Mouse (Mus musculus) embryonic facial prominence, embryonic 12.5 days (tissue): ENCODE data around the gene Majin. TPM values are rescaled to one million over a fixed set of nuclear protein-coding genes. Genes with fewer than 3 reads are reported as not detected.

ENCODE experiments used
- ATAC-seq: fragments of 200-750 bp; cut with Nextera tagmentation; 2 replicates; pipeline ENCODE4 v1.8.0; 2017; ENCODE audit not compliant: insufficient number of reproducible peaks, insufficient read depth, low FRiP score, low TSS enrichment
- H3K27ac ChIP-seq: fragments of 300-500 bp; sonication (generic); 2 replicates; pipeline ENCODE4 v1.5.1; 2016; ENCODE audit warnings: mild to moderate bottlenecking
- H3K27me3 ChIP-seq: fragments of 300-500 bp; sonication (generic); 2 replicates; pipeline ENCODE4 v1.6.1; 2016; ENCODE audit warnings: mild to moderate bottlenecking, moderate library complexity
- H3K36me3 ChIP-seq: fragments of 300-500 bp; sonication (generic); 2 replicates; pipeline ENCODE4 v1.6.1; 2016; ENCODE audit warnings: mild to moderate bottlenecking
- H3K4me1 ChIP-seq: fragments of 300-500 bp; sonication (generic); 2 replicates; pipeline ENCODE4 v1.6.1; 2016
- H3K4me2 ChIP-seq: fragments of 300-500 bp; sonication (generic); replicated peaks from 2 replicates; pipeline ENCODE4 v1.6.1; 2016; ENCODE audit warnings: mild to moderate bottlenecking, moderate library complexity
- H3K4me3 ChIP-seq: fragments of 300-500 bp; sonication (generic); 2 replicates; pipeline ENCODE4 v1.5.1; 2016; ENCODE audit warnings: mild to moderate bottlenecking
- H3K9ac ChIP-seq: fragments of 300-500 bp; sonication (generic); 2 replicates; pipeline ENCODE4 v1.6.1; 2016; ENCODE audit warnings: mild to moderate bottlenecking, moderate library complexity
- H3K9me3 ChIP-seq: fragments of 300-500 bp; sonication (generic); 2 replicates; pipeline ENCODE4 v1.6.1; 2016; ENCODE audit warnings: mild to moderate bottlenecking, moderate library complexity
- WGBS: fragments of 180-500 bp; shearing (Covaris S2); methylation state at CpG from one replicate; pipeline ENCODE4 v1.1.7; 2016; 5-methylcytosine and 5-hydroxymethylcytosine counted together
- polyA plus RNA-seq: library from polyadenylated mRNA; unstranded; fragments of >200 nt; fragmentation: Nextera tagmentation; extraction: Ambion mirVana; gene quantifications from 2 replicates; pipeline ENCODE4 v1.2.1, GENCODE M21; 2016

Gene Majin
- polyA plus RNA-seq, 1 experiment from 2014 or later, result not detected

DNA sequence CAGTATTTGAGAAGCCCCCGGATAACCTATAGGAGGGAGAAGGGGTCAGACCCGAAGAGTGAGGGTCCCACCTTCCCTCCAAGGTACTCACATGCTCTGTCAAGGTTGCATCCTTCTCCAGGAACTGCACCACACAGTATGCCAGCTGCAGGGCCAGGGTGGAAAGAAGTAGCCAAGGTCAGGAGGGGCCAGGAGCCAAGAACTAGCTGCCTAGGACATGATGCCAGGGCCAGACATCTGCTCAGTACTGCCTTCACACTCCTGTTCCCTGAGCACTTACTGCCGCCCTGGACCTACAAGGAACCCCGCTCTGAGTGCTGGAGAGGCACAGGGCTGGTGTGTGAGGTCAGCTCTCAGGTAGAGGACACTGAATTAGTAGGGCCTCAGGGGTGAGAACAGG, 46.2 kb downstream of the Majin start:
- WGBS, result 87% methylated on average over 4 of the region's 4 CpGs
- H3K27ac ChIP-seq, result no peak overlapping the region

DNA sequence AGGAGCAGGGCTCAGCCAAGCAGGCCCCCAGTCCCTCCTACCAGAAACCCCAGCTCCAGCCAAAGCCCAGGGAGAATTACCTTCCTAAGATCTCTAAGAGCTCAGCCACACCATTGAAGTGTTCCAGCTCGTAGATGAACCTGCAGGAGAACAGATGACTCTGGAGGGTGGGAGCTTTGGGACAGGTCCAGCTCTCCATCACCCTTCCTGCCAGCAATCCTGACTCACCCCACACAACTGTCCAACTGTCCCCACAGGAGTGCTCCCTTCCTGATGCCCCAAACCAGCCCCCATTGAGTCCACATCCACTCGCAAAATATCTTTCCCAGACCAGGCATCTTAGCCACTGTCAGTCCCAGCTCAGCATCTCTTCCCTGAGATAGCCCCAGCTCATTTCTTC, 46.8 kb downstream of the Majin start:
- Histone ChIP-seq H3K4me1 (peaks cover 18% of the 10 kb centered on the region), H3K27me3 (no peaks in the 10 kb centered on the region), H3K4me3 (no peak overlapping the region), H3K36me3 (peaks cover 53% of the 10 kb centered on the region), H3K4me2 (no peak overlapping the region), H3K9ac (no peak overlapping the region), H3K27ac (no peak overlapping the region), H3K9me3 (no peaks in the 10 kb centered on the region)
- no peak for ATAC-seq
- 92% methylated on average over 2 of the region's 2 CpGs for WGBS

More for the DNA sequence above, 46.2 kb downstream of the Majin start:
- no peak overlapping the region for H3K9ac ChIP-seq
- H3K4me2 ChIP-seq, result no peak overlapping the region
- no peaks in the 10 kb centered on the region for H3K9me3 ChIP-seq
- no peak overlapping the region for H3K4me3 ChIP-seq
- H3K36me3 ChIP-seq, result peaks cover 53% of the 10 kb centered on the region
- no peak for ATAC-seq
- peaks cover 18% of the 10 kb centered on the region for H3K4me1 ChIP-seq
- H3K27me3 ChIP-seq, result no peaks in the 10 kb centered on the region

DNA sequence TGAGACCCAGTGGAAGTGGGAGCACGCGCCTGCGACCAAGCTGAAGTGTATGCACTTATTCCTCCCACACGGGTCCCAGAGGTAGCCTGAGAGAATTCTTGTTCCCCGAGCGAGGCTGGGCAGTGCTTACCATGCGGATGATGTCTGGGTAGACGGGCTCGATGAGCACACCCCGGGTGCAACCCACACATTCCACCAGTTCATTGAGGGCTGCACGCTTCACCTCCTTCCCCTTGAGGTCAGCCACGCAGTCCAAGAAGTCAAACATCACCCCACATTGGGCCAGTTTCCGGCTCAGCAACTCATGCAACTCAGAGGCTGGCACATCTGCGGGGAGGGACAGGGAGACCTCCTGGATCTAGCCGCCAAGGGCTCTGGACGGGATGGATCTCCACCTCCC, 49.5 kb downstream of the Majin start:
- ATAC-seq, result no peak
- Histone ChIP-seq H3K9ac (no peak overlapping the region), H3K4me1 (peaks cover 19% of the 10 kb centered on the region), H3K4me2 (no peak overlapping the region), H3K36me3 (peaks cover 39% of the 10 kb centered on the region), H3K27me3 (no peaks in the 10 kb centered on the region), H3K27ac (no peak overlapping the region), H3K4me3 (no peak overlapping the region), H3K9me3 (no peaks in the 10 kb centered on the region)
- 89% methylated on average over 16 of the region's 16 CpGs for WGBS

DNA sequence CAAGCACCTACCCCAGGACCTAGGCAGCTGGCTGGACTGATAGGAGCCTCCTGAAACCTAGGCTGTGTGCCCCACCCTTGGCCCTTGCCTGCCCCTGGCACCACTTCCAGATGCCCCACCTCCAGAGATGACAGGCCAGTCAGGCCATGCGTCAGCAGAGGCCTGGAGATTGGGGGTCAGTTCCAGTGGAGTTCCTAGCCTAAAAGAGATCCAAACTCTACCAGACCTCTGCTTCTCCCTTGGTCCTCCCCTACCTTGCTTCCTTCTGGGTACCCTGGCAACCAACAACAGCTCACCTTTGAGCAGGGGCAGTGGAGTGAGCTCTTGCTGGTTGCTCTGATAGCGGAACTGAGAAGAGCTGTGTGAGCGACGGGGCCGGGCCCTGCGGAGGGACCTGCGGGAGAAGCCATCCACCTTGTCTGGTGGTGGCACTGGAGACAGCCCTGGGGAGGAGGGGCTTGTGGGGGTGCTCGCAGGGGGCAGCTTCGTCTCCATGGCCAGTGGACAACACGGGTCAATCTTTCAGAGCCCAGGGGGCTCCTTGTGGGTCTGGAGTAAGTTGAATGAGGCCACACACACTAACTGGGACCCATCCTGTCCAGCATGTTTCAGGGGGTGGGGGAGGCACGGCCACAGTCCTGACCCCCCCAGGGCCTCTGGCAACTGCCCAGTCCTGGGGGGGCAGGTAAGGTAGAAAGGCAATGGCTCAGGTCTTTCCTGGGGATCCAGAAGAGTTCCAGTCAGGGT, 50.3 kb downstream of the Majin start:
- H3K27ac ChIP-seq, result no peak overlapping the region
- H3K36me3 ChIP-seq, result peaks cover 31% of the 10 kb centered on the region
- H3K4me3 ChIP-seq, result peak overlapping the region; percentile 72
- no peaks in the 10 kb centered on the region for H3K27me3 ChIP-seq
- 72% methylated on average over 11 of the region's 11 CpGs for WGBS
- H3K4me2 ChIP-seq, result peak overlapping the region; percentile 65
- peaks cover 19% of the 10 kb centered on the region for H3K4me1 ChIP-seq
- no peak for ATAC-seq
- no peaks in the 10 kb centered on the region for H3K9me3 ChIP-seq
- H3K9ac ChIP-seq, result peak overlapping the region; percentile 79

DNA sequence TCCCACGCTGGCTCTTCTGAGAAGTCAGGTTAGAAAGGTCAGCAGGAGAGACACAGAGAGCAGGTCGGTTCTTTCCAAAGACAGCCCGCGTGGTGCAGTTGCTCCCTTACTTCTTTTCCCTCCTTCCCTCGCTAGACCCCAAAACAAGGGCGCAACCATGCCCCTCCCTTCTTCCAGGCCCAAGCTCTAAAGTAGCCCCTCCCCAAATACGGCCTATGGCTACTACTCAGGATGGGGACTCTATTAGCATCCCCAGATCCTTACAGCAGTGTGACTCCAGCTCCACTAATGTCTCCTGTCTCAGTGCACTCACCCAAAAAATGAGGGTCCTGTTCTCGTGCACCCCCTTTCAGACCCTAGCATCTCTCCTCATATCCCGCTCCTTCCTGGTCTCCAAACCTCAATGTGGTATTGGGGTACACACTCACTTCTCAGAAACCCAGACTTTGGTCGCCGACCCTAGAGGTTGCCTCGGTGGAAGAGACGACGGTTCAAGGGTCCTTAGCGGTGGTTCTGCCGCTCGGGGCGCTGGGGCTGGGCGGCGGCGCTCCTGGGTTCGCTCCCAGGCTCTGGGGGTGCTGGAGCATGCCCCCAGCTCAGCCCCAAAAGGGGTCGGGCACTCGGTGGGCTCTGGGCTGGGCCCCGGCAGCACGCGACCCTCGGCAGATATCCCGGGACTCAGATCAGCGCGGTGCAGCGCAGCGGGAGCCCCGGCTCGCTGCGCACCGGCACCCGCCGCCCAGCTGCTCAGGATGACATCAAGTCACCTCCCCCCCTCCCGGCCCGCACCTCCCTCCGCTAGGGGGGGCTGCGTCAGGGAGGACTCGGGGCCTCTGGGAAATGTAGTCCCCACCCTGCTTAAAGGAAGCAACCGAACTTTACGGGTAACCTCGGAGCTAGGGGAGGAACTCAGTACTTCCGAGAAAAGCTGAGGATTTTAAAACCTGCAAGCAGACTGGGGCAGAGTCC, 51.2 kb downstream of the Majin start, which contains the start of gene Ppp2r5b:
Ppp2r5b (minus strand) TSS at position 789 of the 969 bp plus-strand sequence.
- H3K4me3 ChIP-seq, result peak within 1 kb of the TSS; percentile 72
- peak within 1 kb of the TSS; percentile 79 for H3K9ac ChIP-seq
- peak; percentile 90 for ATAC-seq
- H3K36me3 ChIP-seq, result peaks cover 25% of the 10 kb centered on the region
- peak within 1 kb of the TSS; percentile 92 for H3K27ac ChIP-seq
- peak within 1 kb of the TSS; percentile 65 for H3K4me2 ChIP-seq
- peaks cover 19% of the 10 kb centered on the region for H3K4me1 ChIP-seq
- WGBS, result 2% methylated on average over 46 of the region's 48 CpGs
- no peaks in the 10 kb centered on the region for H3K27me3 ChIP-seq
- H3K9me3 ChIP-seq, result no peaks in the 10 kb centered on the region

DNA sequence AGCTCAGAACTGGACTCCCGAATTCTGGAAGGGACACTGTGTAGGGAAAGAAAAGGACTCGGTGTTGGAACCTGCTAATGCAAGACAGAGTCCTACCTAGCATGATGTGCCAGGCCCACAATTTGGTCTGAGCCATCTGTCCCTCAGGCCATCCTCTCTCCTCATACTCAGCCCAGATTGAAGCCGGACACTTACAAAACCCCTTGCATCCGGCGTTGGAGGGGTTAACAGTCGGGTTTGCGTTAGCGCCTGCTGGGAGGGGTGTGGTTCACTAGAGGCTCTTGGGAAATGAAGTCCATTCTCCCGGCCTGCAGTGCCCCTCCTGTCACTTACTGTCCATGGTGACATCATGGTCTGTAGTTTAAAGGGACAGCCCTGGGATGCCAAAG, 51.9 kb downstream of the Majin start:
- peak; percentile 71 for ATAC-seq
- WGBS, result under 1% methylated on average over 9 of the region's 9 CpGs
- H3K4me2 ChIP-seq, result peak overlapping the region; percentile 65

DNA sequence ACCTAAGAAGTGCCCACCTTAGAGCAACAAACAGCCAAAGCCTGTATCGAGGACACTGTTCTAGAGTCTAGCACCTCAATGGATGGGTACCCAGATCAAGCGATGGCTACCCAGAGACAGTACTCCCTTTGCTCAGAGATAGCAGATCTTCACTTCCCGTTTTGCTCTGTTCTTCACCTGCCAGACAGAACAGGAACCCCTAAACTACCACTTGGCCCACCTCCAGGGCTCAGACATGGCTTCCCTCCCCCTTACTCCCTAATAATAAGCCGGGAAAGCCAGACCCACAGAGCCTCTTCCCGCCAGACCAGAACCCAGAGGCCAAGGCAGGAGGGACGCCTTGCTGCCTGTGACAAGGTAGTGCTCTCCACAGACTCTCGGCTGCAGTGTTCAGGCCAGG, 52.7 kb downstream of the Majin start:
- Histone ChIP-seq H3K36me3 (0 out of 2 replicates have a peak, but pooled peaks cover 10% of the 10 kb centered on the region), H3K27ac (0 out of 2 replicates have a peak overlapping the region, but pooled peaks have one; percentile 92), H3K4me2 (no peak overlapping the region), H3K9ac (no peak overlapping the region), H3K4me1 (peaks cover 19% of the 10 kb centered on the region), H3K4me3 (0 out of 2 replicates have a peak overlapping the region, but pooled peaks have one; percentile 72), H3K9me3 (no peaks in the 10 kb centered on the region), H3K27me3 (no peaks in the 10 kb centered on the region)
- no peak for ATAC-seq
- WGBS, result 70% methylated on average over 7 of the region's 7 CpGs

More for the DNA sequence above, 51.9 kb downstream of the Majin start:
- peak overlapping the region; percentile 72 for H3K4me3 ChIP-seq
- peaks cover 18% of the 10 kb centered on the region for H3K36me3 ChIP-seq
- no peaks in the 10 kb centered on the region for H3K9me3 ChIP-seq
- peak overlapping the region; percentile 79 for H3K9ac ChIP-seq
- peaks cover 19% of the 10 kb centered on the region for H3K4me1 ChIP-seq
- no peaks in the 10 kb centered on the region for H3K27me3 ChIP-seq
- peak overlapping the region; percentile 92 for H3K27ac ChIP-seq

DNA sequence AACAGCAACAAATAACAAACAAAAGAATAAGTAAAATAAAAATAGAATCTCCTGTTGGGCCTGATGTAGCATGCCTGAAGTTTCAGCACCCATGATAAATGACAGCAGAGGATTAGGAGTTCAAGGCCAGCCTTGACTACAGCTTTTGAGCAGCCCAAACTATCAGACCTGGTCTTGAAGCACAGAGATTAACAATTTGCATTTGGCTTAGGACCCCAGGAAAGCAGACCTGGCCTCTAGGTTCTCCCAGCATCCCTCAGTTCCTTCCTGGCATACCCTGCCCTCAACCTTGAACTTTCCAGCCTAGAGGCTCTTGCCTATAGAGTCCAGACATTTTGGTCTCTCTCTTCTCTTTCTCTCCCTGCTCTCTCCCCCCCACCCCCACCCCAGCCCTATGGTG, 54.6 kb downstream of the Majin start:
- peaks cover 33% of the 10 kb centered on the region for H3K4me1 ChIP-seq
- H3K9me3 ChIP-seq, result no peaks in the 10 kb centered on the region
- no peaks in the 10 kb centered on the region for H3K27me3 ChIP-seq
- no peak overlapping the region for H3K9ac ChIP-seq
- no peak for ATAC-seq
- no peaks in the 10 kb centered on the region for H3K36me3 ChIP-seq
- no peak overlapping the region for H3K4me3 ChIP-seq
- H3K27ac ChIP-seq, result no peak overlapping the region
- no peak overlapping the region for H3K4me2 ChIP-seq

DNA sequence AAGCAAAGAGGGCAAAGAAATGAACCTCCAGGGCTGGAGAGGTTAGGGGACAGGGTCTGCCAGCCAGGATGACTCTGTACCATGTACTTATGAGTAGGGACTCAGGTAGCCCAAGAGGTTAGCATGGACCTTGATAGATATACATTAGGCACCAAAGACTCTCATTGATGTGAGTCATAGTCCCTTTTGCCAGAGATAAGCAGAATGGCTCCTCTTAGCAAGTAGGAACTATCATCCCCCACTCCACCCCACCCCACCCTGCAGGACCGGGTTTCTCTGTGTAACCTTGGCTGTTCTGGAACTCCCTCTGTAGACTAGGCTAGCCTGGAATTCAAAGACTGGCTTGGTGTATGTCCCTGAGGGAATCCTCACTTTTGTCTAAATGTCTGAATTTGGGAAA, 55.9 kb downstream of the Majin start:
- H3K4me2 ChIP-seq, result no peak overlapping the region
- H3K36me3 ChIP-seq, result peaks cover 8% of the 10 kb centered on the region
- no peaks in the 10 kb centered on the region for H3K27me3 ChIP-seq
- no peak overlapping the region for H3K27ac ChIP-seq
- no peak for ATAC-seq
- WGBS, result 71% methylated on average over 1 of the region's 1 CpGs
- peaks cover 22% of the 10 kb centered on the region for H3K4me1 ChIP-seq
- H3K4me3 ChIP-seq, result no peak overlapping the region
- H3K9ac ChIP-seq, result no peak overlapping the region
- H3K9me3 ChIP-seq, result no peaks in the 10 kb centered on the region

DNA sequence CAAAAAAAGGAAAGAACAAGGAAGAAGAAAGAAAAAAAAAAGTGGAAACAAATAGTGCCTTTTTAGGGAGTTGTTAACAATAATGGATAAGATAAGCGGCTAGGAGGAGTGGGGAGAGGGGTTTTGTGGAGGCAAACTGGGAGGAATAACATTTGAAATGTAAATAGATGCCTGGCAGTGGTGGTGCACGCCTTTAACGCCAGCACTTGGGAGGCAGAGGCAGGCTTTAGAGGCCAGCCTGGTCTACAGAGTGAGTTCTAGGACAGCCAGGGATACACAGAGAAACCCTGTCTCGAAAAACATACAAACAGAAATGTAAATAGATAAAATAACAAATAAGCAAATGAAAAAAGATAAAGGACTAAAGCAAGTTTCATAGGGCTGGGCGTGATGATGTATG, 56.5 kb downstream of the Majin start:
- peak overlapping the region; percentile 93; the same call in 1 of the 2 replicates for H3K4me2 ChIP-seq

DNA sequence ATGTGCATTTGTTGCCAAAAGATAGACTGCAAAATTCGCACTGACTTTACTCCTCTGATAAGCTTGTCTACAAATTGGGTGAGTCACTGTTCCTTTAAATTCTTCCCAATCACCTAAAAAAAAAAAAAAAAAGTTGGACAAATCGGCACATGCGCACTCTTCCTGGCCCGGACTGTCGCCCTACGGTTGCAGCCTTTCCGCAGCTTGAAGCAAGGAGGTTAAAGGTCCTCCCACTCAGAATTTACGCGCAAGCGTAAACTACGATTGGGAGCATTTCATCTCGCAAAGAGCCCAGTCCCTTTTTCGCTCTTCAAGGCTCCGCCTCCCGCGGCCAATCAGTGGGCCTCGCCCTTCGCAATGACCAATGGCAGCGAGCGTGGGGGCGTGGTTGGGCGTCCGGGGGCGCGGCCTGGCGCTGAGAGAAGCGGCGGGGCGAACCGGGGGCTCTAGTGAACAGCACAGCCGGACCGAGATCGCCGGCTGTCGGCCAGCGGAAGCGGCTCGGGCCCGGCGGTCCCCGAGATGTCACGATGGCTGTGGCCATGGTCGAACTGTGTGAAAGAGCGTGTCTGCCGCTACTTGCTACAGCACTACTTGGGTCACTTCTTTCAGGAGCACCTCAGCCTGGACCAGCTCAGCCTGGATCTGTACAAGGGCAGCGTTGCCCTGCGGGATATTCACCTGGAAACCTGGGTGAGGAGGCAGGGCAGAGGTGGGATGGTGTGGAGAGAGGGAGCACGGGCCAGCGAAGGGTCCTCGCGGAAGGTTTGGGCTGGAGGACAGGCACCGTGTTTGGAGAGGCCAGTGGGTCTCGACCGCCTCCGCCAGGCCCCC, 57.3 kb downstream of the Majin start, which contains the start of gene Atg2a:
Atg2a (plus strand) TSS at position 395 of the 834 bp plus-strand sequence.
- Histone ChIP-seq H3K27me3 (no peaks in the 10 kb centered on the region), H3K4me1 (peaks cover 16% of the 10 kb centered on the region), H3K27ac (peak within 1 kb of the TSS; percentile 67), H3K9me3 (no peaks in the 10 kb centered on the region), H3K9ac (peak within 1 kb of the TSS; percentile 92), H3K4me2 (peak within 1 kb of the TSS; percentile 93), H3K4me3 (peak within 1 kb of the TSS; percentile 89), H3K36me3 (peaks cover 21% of the 10 kb centered on the region)
- ATAC-seq, result peak; percentile 88
- under 1% methylated on average over 55 of the region's 55 CpGs for WGBS

More for the DNA sequence above, 56.5 kb downstream of the Majin start:
- peaks cover 19% of the 10 kb centered on the region for H3K4me1 ChIP-seq
- no peak overlapping the region for H3K27ac ChIP-seq
- peaks cover 14% of the 10 kb centered on the region for H3K36me3 ChIP-seq
- 33% methylated on average over 5 of the region's 5 CpGs for WGBS
- H3K9me3 ChIP-seq, result no peaks in the 10 kb centered on the region
- no peak overlapping the region for H3K9ac ChIP-seq
- H3K4me3 ChIP-seq, result no peak overlapping the region
- no peaks in the 10 kb centered on the region for H3K27me3 ChIP-seq
- no peak for ATAC-seq
